Comparison of ENCODE assay signal across 7 mouse cellular contexts in genomic region chr4:36288813-36289700, GRCm38 (mm10).
A peak's percentile ranks its signal among the peaks of the same experiment; 100 is the strongest.
DNase-seq lines count a peak whose midpoint lies in the region; TF ChIP-seq lines count a peak whose summit lies in the region.

No protein-coding gene starts in this region.

- TF ChIP-seq CTCF in brain, embryonic 14.5 days (IDR thresholded peaks at IDR 0.05; ENCODE audit: borderline replicate concordance, extremely low read depth, insufficient read depth, insufficient read length) = peak; percentile 61; the same call in 1 of the 2 replicates

- H3K27ac ChIP-seq in embryonic facial prominence, embryonic 10.5 days (replicated peaks) = no peak overlapping the region
- H3K27ac ChIP-seq in limb, embryonic 10.5 days = no peak overlapping the region

- DNase-seq in brain, embryonic 14.5 days (ENCODE audit: low read depth) = peak; percentile 95
- peak; percentile 66 for DNase-seq in embryonic facial prominence, embryonic 10.5 days (ENCODE audit: low spot score)
- DNase-seq in heart, adult 8-10 months (ENCODE audit: low spot score) = peak; percentile 16
- DNase-seq in kidney, adult 9 months = peak; percentile 54
- DNase-seq in limb, embryonic 10.5 days (ENCODE audit: low spot score) = peak; percentile 47
- peak; percentile 79 for DNase-seq in mesoderm, embryonic 11.5 days (ENCODE audit: low read depth, low spot score)
- peak; percentile 72 for DNase-seq in right cerebral cortex, postnatal 4 days

- peaks cover 7% of the 10 kb centered on the region for H3K4me1 ChIP-seq in embryonic facial prominence, embryonic 10.5 days
- H3K4me1 ChIP-seq in limb, embryonic 10.5 days = no peaks in the 10 kb centered on the region

- no peaks in the 10 kb centered on the region for H3K27me3 ChIP-seq in embryonic facial prominence, embryonic 10.5 days (replicated peaks; ENCODE audit: low read depth, poor library complexity, severe bottlenecking)
- no peaks in the 10 kb centered on the region for H3K27me3 ChIP-seq in limb, embryonic 10.5 days (ENCODE audit: low read depth, poor library complexity, severe bottlenecking)

- no peak for TF ChIP-seq POLR2A in brain, embryonic 14.5 days (IDR thresholded peaks at IDR 0.05; ENCODE audit: borderline replicate concordance, extremely low read depth, insufficient read depth, insufficient read length, poor library complexity, severe bottlenecking)

- no peaks in the 10 kb centered on the region for H3K9me3 ChIP-seq in embryonic facial prominence, embryonic 10.5 days
- H3K9me3 ChIP-seq in limb, embryonic 10.5 days (replicated peaks) = no peaks in the 10 kb centered on the region

- peak overlapping the region; percentile 19; the same call in 1 of the 2 replicates for H3K4me3 ChIP-seq in embryonic facial prominence, embryonic 10.5 days
- H3K4me3 ChIP-seq in limb, embryonic 10.5 days = no peak overlapping the region

- whole genome bisulfite sequencing in embryonic facial prominence, embryonic 10.5 days = 46% methylated on average over 17 of the region's 17 CpGs
- 49% methylated on average over 17 of the region's 17 CpGs for WGBS in limb, embryonic 10.5 days

- H3K36me3 ChIP-seq in embryonic facial prominence, embryonic 10.5 days (replicated peaks) = no peaks in the 10 kb centered on the region
- H3K36me3 ChIP-seq in limb, embryonic 10.5 days = no peaks in the 10 kb centered on the region

Comparison
In these comparisons a context has a peak if more than half of its experiments do, and no peak if none do; other contexts are left out.
1. DNase-seq: peak in every context shown above with its lines; median percentile 95 in brain, embryonic 14.5 days; 79 in mesoderm, embryonic 11.5 days; 72 in right cerebral cortex, postnatal 4 days; 66 in embryonic facial prominence, embryonic 10.5 days; 54 in kidney, adult 9 months; 47 in limb, embryonic 10.5 days; 16 in heart, adult 8-10 months.